Mouse (Mus musculus): Measurements from ENCODE around the gene Bloc1s3.

DNA sequence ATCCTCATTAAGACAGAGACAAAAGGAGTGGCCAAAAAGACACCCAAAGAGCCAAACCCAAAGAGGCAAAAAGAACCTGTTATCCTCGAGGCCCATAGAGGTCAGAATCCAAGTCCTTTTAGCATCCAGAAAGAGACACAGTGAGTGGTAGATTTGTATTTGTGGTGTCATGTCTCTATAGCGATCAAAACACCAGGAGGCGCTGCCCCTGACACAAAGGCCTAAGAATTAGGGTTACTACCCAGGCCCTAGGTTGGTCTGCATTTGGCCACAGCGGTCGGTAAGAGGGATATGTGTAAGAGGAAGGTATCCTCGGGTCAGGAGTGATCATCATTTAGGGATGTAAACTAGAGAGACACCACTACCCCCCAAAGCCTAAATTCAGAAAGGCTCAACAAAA is 1.8 kb downstream of the Bloc1s3 start:
- no peak for TF ChIP-seq CTCF (IDR thresholded peaks at IDR 0.05; ENCODE audit: insufficient read depth, low read length)
- no peak for TF ChIP-seq POLR2A (IDR thresholded peaks at IDR 0.05; ENCODE audit: borderline replicate concordance, extremely low read depth, low read depth, low read length)
